Mouse (Mus musculus) G1E (cell line): Measurements from ENCODE around the gene Pdzd3.

Source experiments
- CTCF ChIP-seq: IDR thresholded peaks from 2 replicates; pipeline ENCODE4 v1.5.1; 2012; ENCODE audit warnings: low read depth, low read length, inconsistent platforms, mixed read lengths
- GATA1 ChIP-seq: IDR thresholded peaks from 2 replicates; pipeline ENCODE4 v1.6.1; 2012; ENCODE audit warnings: borderline replicate concordance, low read length, inconsistent platforms, mixed read lengths
- GATA2 ChIP-seq: IDR thresholded peaks from 2 replicates; pipeline ENCODE4 v1.6.1; 2012; ENCODE audit warnings: low read depth, low read length, inconsistent platforms, borderline replicate concordance
- POLR2AphosphoS5 ChIP-seq: IDR thresholded peaks from 2 replicates; pipeline ENCODE4 v1.6.1; 2012; ENCODE audit warnings: low read depth, low read length, inconsistent platforms; ENCODE audit not compliant: insufficient replicate concordance
- TAL1 ChIP-seq: conservative IDR thresholded peaks from 2 replicates; pipeline ENCODE4 v1.6.1; 2012; ENCODE audit warnings: low read depth, low read length, inconsistent platforms, mixed read lengths

DNA sequence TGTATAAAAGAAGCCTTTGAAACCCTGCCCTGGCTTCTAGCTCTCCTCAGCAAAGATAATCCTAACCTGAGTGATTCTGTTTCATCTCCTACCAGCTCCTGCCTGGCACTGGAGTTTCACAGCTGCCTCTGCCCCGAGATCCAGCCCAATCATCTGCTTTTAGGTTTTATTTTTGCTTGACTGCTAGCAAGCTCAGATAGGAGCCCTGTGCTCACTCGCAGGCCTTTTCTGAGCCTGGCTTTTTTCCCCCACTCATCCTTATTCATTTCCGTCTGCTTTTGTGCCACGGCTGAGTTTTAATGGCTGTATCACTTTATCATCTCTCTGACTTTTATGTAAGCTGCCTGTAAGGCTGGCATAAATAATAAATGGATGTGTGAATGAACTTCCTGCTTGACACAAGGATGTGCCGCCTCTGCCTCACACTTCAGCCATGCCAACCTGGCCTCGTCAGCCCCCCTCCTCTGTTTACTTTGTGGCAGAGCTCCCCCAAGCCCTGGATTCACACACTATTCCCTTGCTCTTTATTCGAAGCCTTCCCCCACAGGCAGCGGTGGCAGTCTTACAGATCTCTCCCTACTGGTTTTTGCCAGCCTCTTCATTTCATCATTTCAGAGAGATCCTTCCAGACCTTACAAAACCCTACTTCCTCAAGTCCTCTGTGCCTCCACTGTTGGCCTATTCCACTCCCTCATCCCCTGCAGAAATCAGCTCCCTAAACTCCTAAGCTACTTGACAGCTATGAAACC, 15.4 kb upstream of the Pdzd3 start:
- TF ChIP-seq CTCF (no peak), POLR2AphosphoS5 (no peak), GATA1 (no peak), GATA2 (no peak), TAL1 (no peak)
